Mouse (Mus musculus) hindbrain, postnatal 0 days (tissue): Measurements from ENCODE around the gene Cstl1. TPM values are rescaled to one million over a fixed set of nuclear protein-coding genes. Genes with fewer than 3 reads are reported as not detected.
A peak's percentile ranks its signal among the peaks of the same experiment; 100 is the strongest.

Source experiments
- ATAC-seq: fragments of 200-750 bp; cut with Nextera tagmentation; 2 replicates; pipeline ENCODE4 v1.8.0; 2017; ENCODE audit warnings: mild to moderate bottlenecking, moderate TSS enrichment, moderate library complexity
- DNase-seq: peaks from one replicate; pipeline ENCODE4 v3.0.0-alpha.2; 2015; ENCODE audit warnings: low spot score
- H3K27ac ChIP-seq: fragments of 300-500 bp; sonication (generic); 2 replicates; pipeline ENCODE4 v1.5.1; 2014; ENCODE audit warnings: mild to moderate bottlenecking
- H3K27me3 ChIP-seq: fragments of 300-500 bp; sonication (generic); 2 replicates; pipeline ENCODE4 v1.6.1; 2014; ENCODE audit warnings: low read length, mixed read lengths; ENCODE audit not compliant: insufficient read depth
- H3K36me3 ChIP-seq: fragments of 300-500 bp; sonication (generic); 2 replicates; pipeline ENCODE4 v1.6.1; 2014; ENCODE audit warnings: low read length, mixed read lengths; ENCODE audit not compliant: insufficient read depth
- H3K4me1 ChIP-seq: fragments of 300-500 bp; sonication (generic); 2 replicates; pipeline ENCODE4 v1.6.1; 2014; ENCODE audit warnings: antibody characterized with exemption, low read length, mixed read lengths; ENCODE audit not compliant: insufficient read depth
- H3K4me2 ChIP-seq: fragments of 300-500 bp; sonication (generic); 2 replicates; pipeline ENCODE4 v1.6.1; 2014; ENCODE audit warnings: low read depth, mild to moderate bottlenecking, low read length, moderate library complexity, mixed read lengths
- H3K4me3 ChIP-seq: fragments of 300-500 bp; sonication (generic); 2 replicates; pipeline ENCODE4 v1.5.1; 2014; ENCODE audit warnings: low read length
- H3K9ac ChIP-seq: fragments of 300-500 bp; sonication (generic); replicated peaks from 2 replicates; pipeline ENCODE4 v1.6.1; 2014; ENCODE audit warnings: mild to moderate bottlenecking, low read length, moderate library complexity, mixed read lengths
- H3K9me3 ChIP-seq: fragments of 300-500 bp; sonication (generic); 2 replicates; pipeline ENCODE4 v1.6.1; 2016; ENCODE audit warnings: low read length, mixed read lengths
- CTCF ChIP-seq: IDR thresholded peaks from 2 replicates; pipeline ENCODE4 v1.5.1; 2016; ENCODE audit warnings: antibody characterized with exemption, control low read depth, low read depth
- WGBS: fragments of 180-500 bp; shearing (Covaris S2); extraction: QIAGEN DNeasy Blood & Tissue Kit; methylation state at CpG from one replicate; pipeline ENCODE4 v1.1.7; 2014; 5-methylcytosine and 5-hydroxymethylcytosine counted together
- polyA plus RNA-seq: library from polyadenylated mRNA; unstranded; fragments of >200 nt; fragmentation: Nextera tagmentation; extraction: Ambion mirVana; gene quantifications from 2 replicates; pipeline ENCODE4 v1.2.1, GENCODE M21; 2015
- total RNA-seq: library from RNA; depleted of rRNA; stranded (reverse); fragments of >200 nt; gene quantifications from 2 replicates; pipeline ENCODE4 v1.2.3, GENCODE M21; 2014; rRNA removed

The Cstl1 gene
- total RNA-seq (not detected in 2 replicates), polyA plus RNA-seq (not detected in 2 replicates)

GRCm38 (mm10) chr2:148750058-148750457 lies at the start of gene Cstl1:
TSS of gene Cstl1 (plus strand) at chr2:148750358.
- no peak for ATAC-seq
- Histone ChIP-seq H3K4me2 (no peak within 1 kb of the TSS), H3K9me3 (no peaks in the 10 kb centered on the region), H3K9ac (no peak within 1 kb of the TSS), H3K27ac (no peak within 1 kb of the TSS), H3K36me3 (no peaks in the 10 kb centered on the region), H3K27me3 (no peaks in the 10 kb centered on the region), H3K4me1 (no peaks in the 10 kb centered on the region), H3K4me3 (no peak within 1 kb of the TSS)
- no peak for TF ChIP-seq CTCF
- WGBS: 77% methylated on average over 1 of the region's 1 CpGs
- DNase-seq: no peak

GRCm38 (mm10) chr2:148706409-148707201 lies 43.6 kb upstream of the Cstl1 start:
- peak; percentile 72 for DNase-seq
- H3K4me2 ChIP-seq: no peak overlapping the region
- ATAC-seq: peak; percentile 63
- no peaks in the 10 kb centered on the region for H3K9me3 ChIP-seq
- no peaks in the 10 kb centered on the region for H3K4me1 ChIP-seq
- H3K9ac ChIP-seq: no peak overlapping the region
- H3K27me3 ChIP-seq: no peaks in the 10 kb centered on the region
- peak; percentile 64 for TF ChIP-seq CTCF
- peaks cover 7% of the 10 kb centered on the region; the same call in 1 of the 2 replicates for H3K36me3 ChIP-seq
- H3K27ac ChIP-seq: peak overlapping the region; percentile 0; the same call in 1 of the 2 replicates
- WGBS: 74% methylated on average over 15 of the region's 15 CpGs
- no peak overlapping the region for H3K4me3 ChIP-seq

GRCm38 (mm10) chr2:148707202-148707530 lies 43.0 kb upstream of the Cstl1 start:
- no peak for TF ChIP-seq CTCF
- Histone ChIP-seq H3K9me3 (no peaks in the 10 kb centered on the region), H3K27me3 (no peaks in the 10 kb centered on the region), H3K9ac (no peak overlapping the region), H3K27ac (no peak overlapping the region), H3K4me3 (no peak overlapping the region), H3K4me2 (no peak overlapping the region), H3K4me1 (no peaks in the 10 kb centered on the region), H3K36me3 (peaks cover 10% of the 10 kb centered on the region; the same call in 1 of the 2 replicates)
- ATAC-seq (peak; percentile 28), DNase-seq (peak; percentile 19)
- 61% methylated on average over 6 of the region's 6 CpGs for WGBS

- WGBS: 87% methylated on average over 3 of the region's 3 CpGs
- no peak overlapping the region for H3K4me2 ChIP-seq
- 0 out of 2 replicates have a peak, but pooled peaks cover 6% of the 10 kb centered on the region for H3K36me3 ChIP-seq
- no peaks in the 10 kb centered on the region for H3K9me3 ChIP-seq
- H3K9ac ChIP-seq: no peak overlapping the region
- H3K27ac ChIP-seq: no peak overlapping the region
- DNase-seq (no peak), ATAC-seq (no peak)
- TF ChIP-seq CTCF: no peak
- no peak overlapping the region for H3K4me3 ChIP-seq
- no peaks in the 10 kb centered on the region for H3K4me1 ChIP-seq
- H3K27me3 ChIP-seq: no peaks in the 10 kb centered on the region
Measured at GRCm38 (mm10) chr2:148712326-148712725, 37.8 kb upstream of the Cstl1 start.

GRCm38 (mm10) chr2:148717072-148717471 lies 33.1 kb upstream of the Cstl1 start:
- ATAC-seq (no peak), DNase-seq (no peak)
- Histone ChIP-seq H3K4me1 (no peaks in the 10 kb centered on the region), H3K4me3 (no peak overlapping the region), H3K27ac (no peak overlapping the region), H3K9me3 (no peaks in the 10 kb centered on the region), H3K9ac (no peak overlapping the region), H3K36me3 (no peaks in the 10 kb centered on the region), H3K4me2 (no peak overlapping the region), H3K27me3 (no peaks in the 10 kb centered on the region)
- 77% methylated on average over 2 of the region's 2 CpGs for WGBS
- no peak for TF ChIP-seq CTCF

- no peaks in the 10 kb centered on the region for H3K36me3 ChIP-seq
- no peak for TF ChIP-seq CTCF
- no peak for ATAC-seq
- H3K4me1 ChIP-seq: no peaks in the 10 kb centered on the region
- no peaks in the 10 kb centered on the region for H3K27me3 ChIP-seq
- H3K4me3 ChIP-seq: no peak overlapping the region
- WGBS: 80% methylated on average over 2 of the region's 2 CpGs
- no peak for DNase-seq
- H3K4me2 ChIP-seq: no peak overlapping the region
- no peaks in the 10 kb centered on the region for H3K9me3 ChIP-seq
- no peak overlapping the region for H3K27ac ChIP-seq
- H3K9ac ChIP-seq: no peak overlapping the region
Measured at GRCm38 (mm10) chr2:148719271-148719995, 30.7 kb upstream of the Cstl1 start.
